Mouse (Mus musculus) retina, postnatal 7 days (tissue): ENCODE data around the gene Esr2.
"Not testable (repeated sequence)": the region's sequence is repeated elsewhere in the genome, so short reads cannot be mapped to it uniquely, and the experiment has no call there.

Experiments
- DNase-seq: peaks from one replicate; pipeline ENCODE4 v3.0.0-alpha.2; 2012; ENCODE audit warnings: low read depth, low spot score

The Esr2 gene

GRCm38 (mm10) chr12:76152389-76152788, 24.7 kb downstream of the Esr2 start:
- DNase-seq, result not testable (repeated sequence)

- DNase-seq, result no peak
Observed at GRCm38 (mm10) chr12:76136701-76137100, 40.4 kb downstream of the Esr2 start.

GRCm38 (mm10) chr12:76133081-76133480, 44.0 kb downstream of the Esr2 start:
- DNase-seq, result not testable (repeated sequence)

GRCm38 (mm10) chr12:76132591-76132990, 44.5 kb downstream of the Esr2 start:
- no peak for DNase-seq

- DNase-seq, result no peak
Observed at GRCm38 (mm10) chr12:76130891-76131290, 46.2 kb downstream of the Esr2 start.

- no peak for DNase-seq
Observed at GRCm38 (mm10) chr12:76130281-76130680, 46.8 kb downstream of the Esr2 start.

GRCm38 (mm10) chr12:76128831-76129230, 48.2 kb downstream of the Esr2 start:
- no peak for DNase-seq

- no peak for DNase-seq
Observed at GRCm38 (mm10) chr12:76128306-76128705, 48.8 kb downstream of the Esr2 start.

GRCm38 (mm10) chr12:76123223-76123622, 53.8 kb downstream of the Esr2 start:
- no peak for DNase-seq

GRCm38 (mm10) chr12:76117632-76118153, 59.4 kb downstream of the Esr2 start:
- DNase-seq, result no peak

- no peak for DNase-seq
Observed at GRCm38 (mm10) chr12:76116577-76116976, 60.5 kb downstream of the Esr2 start.

GRCm38 (mm10) chr12:76111046-76111445, 66.0 kb downstream of the Esr2 start:
- DNase-seq, result no peak

- no peak for DNase-seq
Observed at GRCm38 (mm10) chr12:76109646-76110405, 67.2 kb downstream of the Esr2 start.

- DNase-seq, result no peak
Observed at GRCm38 (mm10) chr12:76104596-76105351, 72.3 kb downstream of the Esr2 start.

GRCm38 (mm10) chr12:76102621-76103020, 74.4 kb downstream of the Esr2 start:
- DNase-seq, result no peak

- DNase-seq, result no peak
Observed at GRCm38 (mm10) chr12:76095117-76096035, 81.7 kb downstream of the Esr2 start.

- DNase-seq, result no peak
Observed at GRCm38 (mm10) chr12:76093613-76094588, 83.2 kb downstream of the Esr2 start.

- no peak for DNase-seq
Observed at GRCm38 (mm10) chr12:76092789-76093466, 84.1 kb downstream of the Esr2 start.

- no peak for DNase-seq
Observed at GRCm38 (mm10) chr12:76087025-76087424, 90.0 kb downstream of the Esr2 start.
